Mouse (Mus musculus) layer of hippocampus, postnatal 36 days (tissue): ENCODE measurements around the gene Shd. TPM values are rescaled to one million over a fixed set of nuclear protein-coding genes. Genes with fewer than 3 reads are reported as not detected.
"Not testable (repeated sequence)": the region's sequence is repeated elsewhere in the genome, so short reads cannot be mapped to it uniquely, and the experiment has no call there.

Experiments
- DNase-seq, 2 experiments: peaks; one replicate each; pipeline ENCODE4 v3.0.0; 2022
- total RNA-seq, 2 experiments: library from RNA; stranded (reverse); gene quantifications; 2 replicates each; pipeline ENCODE4 v1.2.3; 2021

Gene Shd
- total RNA-seq, result 10 to 100 TPM; 24.4 to 26.8 TPM

DNA sequence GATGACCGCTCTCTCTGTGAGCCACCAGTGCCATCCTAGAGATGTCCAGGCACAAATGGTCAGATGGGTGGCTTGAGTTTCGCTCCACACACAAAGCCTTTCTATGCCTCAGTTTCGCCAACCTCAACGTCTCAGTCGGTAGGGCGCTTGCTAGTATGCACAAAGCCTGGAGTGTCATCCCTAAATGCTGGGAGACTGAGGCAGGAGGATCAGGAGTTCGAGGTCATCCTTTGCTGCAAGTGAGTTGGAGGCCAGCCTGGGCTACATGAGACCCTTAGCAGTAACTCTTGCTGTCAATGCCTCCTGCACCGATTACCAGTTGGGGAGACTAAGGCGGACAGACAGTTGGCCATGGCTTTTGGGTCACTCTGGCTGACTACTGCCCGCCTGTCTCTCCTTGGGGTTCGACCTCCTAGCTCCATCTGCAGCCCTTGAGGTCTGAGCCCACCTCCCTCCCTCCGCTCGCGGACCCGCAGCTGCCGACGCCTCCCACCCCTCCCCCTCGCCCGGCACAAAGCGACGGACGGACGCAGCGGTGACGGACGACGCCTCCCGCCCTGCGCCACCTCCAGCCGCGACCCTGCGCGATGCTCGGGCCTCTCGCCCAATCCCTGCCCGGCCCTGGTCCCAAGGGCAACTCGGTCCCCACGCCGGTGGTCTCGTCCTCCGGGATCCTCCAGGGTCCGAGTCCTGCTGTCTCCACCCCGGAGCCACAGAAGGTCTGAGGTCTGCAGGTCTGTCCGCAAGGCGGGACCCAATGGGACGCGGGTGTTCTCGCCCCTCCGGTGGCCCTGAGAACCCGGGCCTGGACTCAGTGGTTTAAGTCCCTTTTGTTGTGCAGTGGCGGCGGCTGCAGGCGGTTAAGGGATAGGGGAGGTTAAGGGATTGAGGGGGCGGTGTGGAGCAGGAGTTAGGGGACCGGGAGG is at the start of gene Shd:
Gene Shd, plus strand, starts transcription at position 502 of the 926 bp plus-strand sequence.
- DNase-seq, result peak; percentile 28 to 46

DNA sequence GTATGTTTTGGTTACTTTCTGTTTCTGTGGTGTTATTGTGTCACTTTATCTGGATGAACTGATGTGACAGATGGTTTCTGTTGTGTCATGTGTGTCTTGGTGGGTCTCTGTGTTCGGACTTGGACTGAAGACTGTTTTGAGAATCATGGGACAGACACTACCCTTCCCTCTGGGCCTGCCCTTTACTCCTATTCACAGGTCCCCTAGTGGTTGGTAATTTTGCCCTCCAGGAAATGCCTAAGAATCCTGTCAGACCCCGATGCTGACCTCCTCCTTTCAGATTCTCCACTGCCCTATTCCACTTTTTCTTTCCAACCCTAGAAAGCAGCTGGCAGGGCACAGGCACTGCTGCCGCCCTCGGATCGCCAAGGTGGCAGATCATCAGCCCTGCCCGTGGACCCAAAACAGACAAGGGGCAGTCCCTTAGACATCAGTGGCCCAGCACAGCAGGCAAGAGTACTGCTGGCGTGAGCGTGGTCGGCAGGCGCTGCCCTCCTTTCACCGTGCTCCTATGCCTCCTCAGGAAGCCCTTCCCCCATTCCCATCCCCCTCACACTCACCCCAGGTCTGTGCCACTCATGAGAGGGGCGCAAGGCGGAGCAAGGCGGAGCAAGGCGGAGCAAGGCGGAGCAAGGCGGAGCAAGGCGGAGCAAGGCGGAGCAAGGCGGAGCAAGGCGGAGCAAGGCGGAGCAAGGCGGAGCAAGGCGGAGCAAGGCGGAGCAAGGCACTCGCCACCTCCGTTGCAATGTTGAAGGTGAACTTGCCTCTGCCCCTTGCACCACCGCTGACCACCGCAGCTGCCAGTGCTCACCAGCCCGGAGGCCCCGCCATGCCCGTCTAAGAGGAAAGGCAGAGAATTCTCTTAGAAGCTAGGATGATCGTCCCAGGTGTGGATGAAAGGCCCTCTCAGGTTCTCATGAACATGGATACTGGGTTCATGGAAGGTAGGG is 38.4 kb upstream of the Shd start:
- DNase-seq, result peak; percentile 47 to 56

DNA sequence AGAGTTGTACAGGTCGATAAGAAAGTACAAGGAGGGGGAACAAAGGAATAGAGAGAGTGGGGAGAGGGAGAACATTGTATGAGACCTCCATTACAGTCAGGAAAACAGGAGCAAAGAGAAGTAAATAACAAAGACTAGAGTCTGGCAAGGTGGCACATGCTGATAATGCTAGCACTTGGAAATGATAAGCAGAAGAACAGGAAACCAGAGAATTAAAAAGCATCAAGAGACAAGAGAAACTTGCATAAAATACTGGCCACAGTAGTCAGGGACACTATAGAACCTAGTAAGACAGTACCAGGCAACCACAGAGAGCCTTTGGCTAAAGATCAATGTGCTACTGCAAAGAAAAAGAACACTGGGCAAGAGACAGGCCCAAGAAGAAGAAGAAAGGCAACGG is 37.6 kb upstream of the Shd start:
- DNase-seq, result no peak

DNA sequence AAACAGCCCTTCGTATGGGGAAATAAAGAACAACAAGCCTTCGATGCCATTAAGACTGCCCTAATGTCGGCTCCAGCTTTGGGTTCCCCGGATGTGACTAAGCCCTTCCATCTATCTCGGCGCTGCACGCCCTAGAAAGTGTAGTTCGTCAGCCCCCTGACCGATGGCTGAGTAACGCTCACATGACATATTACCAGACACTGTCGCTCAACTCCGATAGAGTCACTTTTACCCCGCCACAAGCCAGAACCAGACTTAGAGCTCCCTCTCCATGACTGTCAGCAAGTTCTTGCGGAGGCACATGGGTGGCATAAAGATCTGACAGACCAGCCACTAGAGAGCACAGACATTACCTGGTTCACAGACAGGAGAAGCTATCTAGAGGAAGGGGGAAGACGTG is 37.1 kb upstream of the Shd start:
- no peak for DNase-seq

DNA sequence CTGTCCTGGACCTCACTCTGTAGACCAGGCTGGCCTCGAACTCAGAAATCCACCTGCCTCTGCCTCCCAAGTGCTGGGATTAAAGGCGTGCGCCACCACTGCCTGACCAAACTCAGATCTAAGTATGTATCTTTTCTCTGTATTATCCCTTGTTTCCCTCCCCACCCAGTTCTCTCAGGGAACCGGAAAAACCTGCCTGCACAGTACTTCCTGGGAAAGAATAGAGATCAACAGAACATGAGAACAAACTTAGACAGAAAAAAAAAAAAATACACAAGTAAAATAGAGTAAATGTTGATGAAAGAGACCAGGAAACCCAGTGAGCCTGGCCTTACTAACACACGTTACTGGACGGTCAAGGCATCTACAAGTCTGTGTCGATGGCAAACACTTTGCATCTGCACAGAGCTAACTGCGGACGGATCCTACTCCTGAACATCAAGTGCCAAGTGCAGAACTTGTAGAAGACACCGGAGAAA is 25.8 kb upstream of the Shd start:
- not testable (repeated sequence) for DNase-seq

DNA sequence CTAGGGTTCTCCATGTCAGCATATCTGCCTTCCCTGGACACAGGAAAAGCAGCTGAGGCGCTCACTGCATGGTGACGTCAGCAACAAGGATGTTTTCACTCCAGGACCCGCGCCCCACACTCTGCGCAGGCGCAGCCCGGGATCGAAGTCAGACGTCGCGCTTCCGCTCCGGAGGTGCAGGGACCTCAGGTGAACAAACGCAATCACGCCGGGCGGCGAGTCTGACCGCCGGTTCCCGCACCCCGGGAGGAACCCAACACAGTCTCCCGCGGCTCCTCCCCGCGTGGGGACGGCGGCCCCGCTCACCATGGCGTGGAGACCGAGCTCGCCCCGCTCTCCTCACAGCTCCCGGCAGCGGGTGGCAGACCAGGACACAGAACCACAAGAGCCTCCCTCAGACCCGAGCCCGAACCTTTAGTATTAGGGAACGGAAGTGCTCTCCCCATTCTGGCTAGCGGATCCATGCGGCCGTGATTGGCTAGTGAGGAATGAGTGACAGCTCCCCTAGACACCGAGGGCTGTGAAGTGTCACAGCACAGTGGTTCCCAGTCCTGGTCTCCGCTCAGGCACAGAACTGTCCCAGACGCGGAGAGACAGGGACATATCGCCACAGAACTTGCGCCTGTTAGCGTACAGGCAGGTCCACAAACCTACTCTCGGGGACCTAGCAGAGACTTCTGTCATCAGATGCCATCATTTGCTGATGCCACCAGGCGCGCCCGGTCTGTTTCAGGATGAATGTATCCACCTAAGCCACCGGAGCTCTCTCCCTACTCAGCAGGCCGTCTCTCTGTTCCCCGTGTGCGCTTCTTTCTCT is 25.2 kb upstream of the Shd start:
- peak; percentile 92 to 93 for DNase-seq

DNA sequence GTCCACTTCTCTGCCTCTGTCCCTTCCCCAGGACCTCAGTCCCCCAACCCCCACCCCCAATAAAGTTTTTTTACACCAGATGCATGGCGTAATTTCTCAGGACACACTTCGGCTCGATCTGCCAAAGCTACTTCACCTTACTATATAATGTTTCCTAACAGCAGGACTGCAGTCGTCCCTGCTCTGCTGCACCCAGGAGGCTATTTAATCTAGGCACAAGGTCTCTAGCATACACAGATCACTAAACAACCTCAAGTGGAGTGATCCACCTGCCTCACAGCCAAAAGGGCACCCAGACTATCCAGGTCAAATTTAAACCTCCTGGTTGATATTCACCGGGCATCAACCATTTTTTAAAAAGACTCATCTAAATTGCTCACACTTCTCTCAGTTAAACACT is 24.6 kb upstream of the Shd start:
- no peak for DNase-seq

DNA sequence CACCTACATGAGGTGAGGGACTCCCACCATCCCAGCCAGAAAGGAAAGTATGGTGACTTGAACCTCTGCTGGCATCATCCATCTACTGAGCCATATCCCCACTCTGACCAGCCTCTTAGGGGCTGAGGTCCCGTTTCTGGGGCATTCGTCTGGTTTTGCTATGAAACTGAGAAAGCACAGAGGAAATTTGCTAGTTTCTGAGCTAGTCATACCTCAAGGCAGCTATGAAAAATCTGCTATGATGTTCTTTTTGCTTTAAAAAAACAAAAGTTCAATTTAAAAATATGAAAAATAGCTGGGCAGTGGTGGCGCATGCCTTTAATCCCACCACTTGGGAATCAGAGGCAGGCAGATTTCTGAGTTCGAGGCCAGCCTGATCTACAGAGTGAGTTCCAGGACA is 21.6 kb upstream of the Shd start:
- no peak for DNase-seq

DNA sequence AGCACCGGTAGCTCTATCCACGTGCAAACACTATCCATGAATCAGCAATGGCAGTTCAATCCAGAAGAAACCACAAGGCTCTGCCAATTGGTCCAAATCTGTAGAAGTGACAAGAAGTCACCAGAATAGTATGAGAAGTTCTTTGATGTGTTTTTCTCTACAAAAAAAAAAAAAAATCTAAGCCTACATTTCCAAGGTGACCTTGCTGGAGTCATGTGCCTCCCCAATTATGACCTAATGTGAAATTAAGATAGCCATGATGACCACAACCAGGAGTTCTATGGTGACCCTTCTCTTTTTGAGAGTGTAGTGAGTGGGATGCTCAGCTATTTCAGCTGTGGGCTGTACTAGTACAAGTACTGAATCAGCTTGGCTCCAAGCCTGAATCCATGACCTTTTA is 20.9 kb upstream of the Shd start, which contains the start of gene Zfp119b:
Gene Zfp119b, minus strand, starts transcription at position 101 of the 400 bp plus-strand sequence.
- no peak for DNase-seq

DNA sequence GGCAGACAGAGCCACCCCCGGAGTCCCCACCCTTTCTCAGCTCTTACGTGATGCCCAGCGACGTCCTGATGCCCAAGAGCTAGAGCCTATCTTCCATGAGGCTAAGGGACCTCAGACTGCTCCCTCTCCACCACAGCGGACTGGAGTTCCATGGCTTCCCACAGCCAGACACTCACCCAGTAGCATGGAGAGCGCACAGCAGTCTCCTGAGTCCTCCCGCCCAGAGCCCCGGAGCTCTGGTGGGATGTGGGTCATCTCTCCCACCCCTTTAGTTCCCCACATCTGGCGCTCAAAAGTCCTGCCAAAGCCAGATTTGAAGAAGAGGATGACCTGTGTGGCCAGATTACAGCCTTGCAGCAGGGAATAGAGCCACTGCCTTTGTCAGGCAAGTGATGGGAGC is 19.7 kb upstream of the Shd start:
- DNase-seq, result no peak

DNA sequence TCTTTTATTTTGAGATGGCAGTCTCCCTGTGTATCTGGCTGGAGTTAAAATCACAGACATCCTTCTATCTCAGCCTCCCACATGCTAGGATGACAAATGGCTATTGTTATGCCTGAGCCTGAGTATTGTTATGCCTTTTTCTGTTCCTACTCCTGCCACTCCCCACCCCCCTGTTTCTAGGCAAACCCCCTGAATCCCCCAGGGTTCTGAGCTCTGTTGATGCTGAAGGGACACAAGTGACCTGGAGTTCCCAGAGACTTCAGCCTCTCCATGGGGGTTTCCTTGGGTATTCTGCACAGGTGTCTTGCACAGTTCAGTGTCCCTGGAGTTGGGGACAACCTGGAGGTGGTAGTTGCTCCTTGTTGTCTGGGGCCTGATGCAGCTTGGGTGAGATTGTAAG is 18.2 kb upstream of the Shd start:
- DNase-seq, result no peak

DNA sequence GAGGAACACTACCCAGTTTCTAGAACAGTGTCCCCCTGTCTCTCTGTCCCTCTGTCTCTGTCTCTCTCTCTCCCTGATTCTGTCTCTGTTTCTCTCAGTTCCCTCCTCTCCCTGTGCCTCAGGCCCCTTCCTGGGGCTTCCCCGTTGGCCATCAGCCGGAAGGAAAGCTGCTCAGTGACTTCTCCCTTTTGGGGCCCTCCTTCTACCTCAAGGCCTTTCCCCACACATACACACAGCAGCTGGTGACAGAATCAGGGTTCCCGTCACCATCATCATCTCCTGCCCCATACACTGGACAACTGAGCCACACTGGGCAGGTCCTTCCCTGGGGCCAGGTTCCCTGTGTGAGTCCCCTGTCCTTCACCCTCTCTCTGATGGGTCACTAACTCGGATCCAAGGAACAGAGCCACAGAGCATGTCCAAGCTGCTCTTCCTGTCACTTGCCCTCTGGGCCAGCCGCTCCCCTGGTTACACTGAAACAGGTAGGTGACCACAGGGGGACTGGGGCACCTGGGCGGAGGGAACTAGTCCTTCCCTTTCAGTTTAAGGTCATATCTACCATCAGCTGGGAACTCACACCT is 17.7 kb upstream of the Shd start, which contains the start of gene Ebi3:
Gene Ebi3, plus strand, starts transcription at position 194 of the 581 bp plus-strand sequence.
- no peak for DNase-seq

DNA sequence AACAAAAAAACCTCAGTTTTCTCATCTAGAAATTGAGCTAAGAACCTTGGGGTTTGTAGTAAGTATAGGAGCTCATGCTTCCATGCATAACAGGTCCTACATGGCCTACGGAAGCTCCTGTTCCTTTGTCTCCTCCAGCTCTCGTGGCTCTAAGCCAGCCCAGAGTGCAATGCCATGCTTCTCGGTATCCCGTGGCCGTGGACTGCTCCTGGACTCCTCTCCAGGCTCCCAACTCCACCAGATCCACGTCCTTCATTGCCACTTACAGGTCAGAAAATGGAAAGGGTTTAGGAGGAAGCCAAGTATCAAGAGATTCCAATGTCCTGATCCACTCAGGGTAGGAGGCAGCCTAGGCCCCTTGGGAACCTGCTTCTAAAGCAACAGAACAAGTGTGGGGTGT is 16.5 kb upstream of the Shd start:
- DNase-seq, result no peak

DNA sequence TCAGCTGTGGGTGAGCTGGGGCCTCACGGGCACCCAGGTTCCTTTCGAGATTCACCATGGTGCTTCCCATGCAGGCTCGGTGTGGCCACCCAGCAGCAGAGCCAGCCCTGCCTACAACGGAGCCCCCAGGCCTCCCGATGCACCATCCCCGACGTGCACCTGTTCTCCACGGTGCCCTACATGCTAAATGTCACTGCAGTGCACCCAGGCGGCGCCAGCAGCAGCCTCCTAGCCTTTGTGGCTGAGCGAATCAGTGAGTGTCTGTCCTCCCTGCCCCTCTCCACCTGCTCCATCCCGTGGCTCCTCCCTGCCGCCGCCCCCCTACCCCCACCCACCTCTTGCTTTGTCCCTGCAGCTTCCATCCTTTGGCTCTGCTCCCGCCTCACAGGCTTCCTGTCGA is 16.0 kb upstream of the Shd start:
- no peak for DNase-seq

DNA sequence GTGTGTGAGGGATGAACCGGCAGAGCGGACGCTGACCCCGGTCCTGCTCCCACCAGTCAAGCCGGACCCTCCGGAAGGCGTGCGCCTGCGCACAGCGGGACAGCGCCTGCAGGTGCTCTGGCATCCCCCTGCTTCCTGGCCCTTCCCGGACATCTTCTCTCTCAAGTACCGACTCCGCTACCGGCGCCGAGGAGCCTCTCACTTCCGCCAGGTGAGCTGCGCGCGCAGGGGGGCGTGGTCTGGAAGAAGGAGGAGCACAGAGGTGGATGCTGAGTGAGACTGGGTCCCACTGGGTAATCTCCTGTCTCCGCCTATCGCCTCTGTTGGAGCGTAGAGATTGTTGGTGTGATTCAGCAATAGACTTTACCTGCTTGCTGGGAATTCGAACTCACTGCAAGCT is 14.1 kb upstream of the Shd start:
- peak; percentile 60 to 70 for DNase-seq

DNA sequence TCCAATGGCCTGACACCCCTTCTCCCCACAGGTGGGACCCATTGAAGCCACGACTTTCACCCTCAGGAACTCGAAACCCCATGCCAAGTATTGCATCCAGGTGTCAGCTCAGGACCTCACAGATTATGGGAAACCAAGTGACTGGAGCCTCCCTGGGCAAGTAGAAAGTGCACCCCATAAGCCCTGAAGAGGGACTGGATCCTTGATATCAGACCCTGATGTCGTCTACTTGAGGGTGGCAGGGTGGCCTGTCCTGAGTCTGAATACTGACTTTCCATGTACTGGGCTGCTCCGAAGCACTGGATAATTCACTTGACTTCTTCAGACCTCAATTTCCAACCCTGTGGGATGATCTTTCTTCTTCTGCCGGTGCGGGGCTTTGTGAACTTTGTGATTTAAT is 13.7 kb upstream of the Shd start:
- DNase-seq, result peak in 1 of 2 experiments; percentile 12

DNA sequence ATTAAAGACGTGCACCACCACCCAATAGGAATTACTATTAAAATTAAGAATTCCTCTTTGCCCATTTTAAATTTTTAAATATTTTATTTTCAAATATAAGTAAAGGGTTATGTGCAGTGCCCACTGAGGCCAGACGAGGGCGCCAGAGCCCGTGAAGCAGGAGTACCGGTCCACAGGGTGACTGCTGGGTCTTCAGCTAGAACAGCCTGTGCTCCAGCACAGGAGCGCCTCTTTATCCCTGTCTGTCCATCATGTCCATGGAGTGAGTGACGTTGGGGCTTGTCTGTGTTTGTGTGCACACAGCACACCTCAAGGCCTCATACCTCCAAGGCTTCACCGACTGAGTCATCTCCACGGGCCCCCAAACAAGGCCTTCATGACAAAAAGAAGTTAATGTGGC is 13.1 kb upstream of the Shd start:
- DNase-seq, result peak; percentile 60 to 71

DNA sequence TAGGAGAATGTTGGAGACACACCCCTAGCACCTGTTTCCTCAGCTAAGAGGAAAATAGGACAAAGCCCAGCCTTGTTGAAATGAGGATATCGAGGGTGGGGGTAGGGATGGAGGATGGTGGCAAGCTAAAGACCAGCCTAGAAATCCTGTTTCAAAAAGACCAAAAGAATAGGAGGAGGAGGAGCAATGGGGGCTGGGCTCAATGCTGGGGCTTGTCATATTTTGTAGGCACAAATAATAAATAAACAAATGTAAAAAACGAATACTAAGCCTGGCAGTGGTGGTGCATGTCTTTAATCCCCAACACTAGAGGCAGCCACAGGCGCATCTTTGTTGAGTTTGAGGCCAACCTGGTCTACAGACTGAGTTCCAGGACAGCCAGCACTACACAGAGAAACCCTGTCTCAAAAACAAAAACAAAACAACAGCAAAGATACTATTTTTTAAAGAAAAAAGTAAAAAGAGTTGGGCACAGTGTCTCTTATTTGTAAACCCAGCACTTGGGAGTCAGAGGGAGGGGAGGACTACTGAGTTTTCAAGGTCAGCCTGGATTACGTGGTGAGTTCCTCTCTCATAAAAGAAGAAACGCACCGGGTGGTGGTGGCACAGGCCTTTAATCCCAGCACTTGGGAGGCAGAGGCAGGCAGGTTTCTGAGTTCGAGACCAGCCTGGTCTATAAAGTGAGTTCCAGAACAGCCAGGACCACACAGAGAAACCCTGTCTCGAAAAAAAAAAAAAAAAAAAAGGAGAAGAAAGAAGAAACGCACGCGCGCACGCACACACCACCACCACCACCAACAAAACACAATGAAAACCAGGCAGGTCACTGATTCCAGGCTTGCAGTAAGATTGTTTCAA is 12.3 kb upstream of the Shd start:
- DNase-seq, result no peak

DNA sequence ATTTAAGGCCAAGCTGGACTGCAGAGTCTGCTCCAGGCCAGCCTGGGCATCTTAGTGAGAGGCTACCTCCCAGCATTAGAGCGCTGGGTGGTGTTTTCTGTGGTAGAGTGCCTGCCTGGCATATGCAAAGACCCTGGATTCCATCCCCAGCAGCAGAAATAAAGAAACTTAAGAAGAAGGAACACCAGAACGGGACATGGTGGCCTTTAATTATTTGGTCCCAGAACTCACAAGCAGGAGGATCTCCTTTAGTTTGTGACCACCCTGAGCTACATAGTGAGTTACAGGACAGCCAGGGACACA is 11.7 kb upstream of the Shd start:
- DNase-seq, result no peak

DNA sequence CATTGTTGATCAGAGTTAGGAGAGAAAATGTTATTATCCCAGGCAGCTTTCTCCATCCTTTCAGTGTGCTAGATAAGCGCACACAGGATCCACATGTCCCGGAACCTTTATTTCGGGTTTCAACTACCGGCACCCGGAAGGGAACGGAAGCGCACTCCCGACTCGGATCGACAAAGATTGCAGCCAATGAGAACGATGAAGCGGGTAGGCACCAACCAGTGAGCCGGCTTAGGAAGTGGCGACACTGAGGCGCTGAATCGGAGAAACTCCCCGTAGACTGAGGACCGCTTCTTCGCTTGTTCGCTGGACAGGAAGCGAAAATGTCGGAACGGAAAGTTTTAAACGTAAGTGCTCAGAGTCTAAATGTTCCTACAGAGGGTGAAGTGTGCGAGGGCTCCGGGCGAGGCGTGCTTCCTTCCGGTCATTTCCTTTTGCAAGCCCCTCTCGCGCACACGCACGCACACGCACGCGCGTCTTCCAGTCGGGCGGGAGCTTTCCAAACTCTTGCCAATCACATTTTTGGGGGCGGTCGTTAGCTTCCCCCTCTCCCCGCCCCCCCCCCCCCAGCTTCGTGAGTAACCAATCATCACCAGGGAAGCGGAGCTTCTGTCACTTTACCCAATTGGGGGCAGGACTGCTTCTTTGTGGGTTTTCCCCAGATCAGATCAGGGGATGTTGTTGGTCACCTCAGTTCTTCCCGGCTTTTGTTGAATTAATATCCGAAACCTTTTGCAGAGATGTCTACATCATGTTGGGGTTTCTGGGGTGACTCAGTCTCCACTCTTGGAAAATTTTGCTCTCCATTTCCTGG is 11.1 kb upstream of the Shd start, which contains the start of gene Yju2:
Gene Yju2, plus strand, starts transcription at position 182 of the 811 bp plus-strand sequence.
- DNase-seq, result peak; percentile 94
